Mouse (Mus musculus) G1E (cell line): ENCODE results near the gene Nfasc.

Experiments used
- CTCF ChIP-seq: IDR thresholded peaks from 2 replicates; pipeline ENCODE4 v1.5.1; 2012; ENCODE audit warnings: low read depth, low read length, inconsistent platforms, mixed read lengths
- GATA1 ChIP-seq: IDR thresholded peaks from 2 replicates; pipeline ENCODE4 v1.6.1; 2012; ENCODE audit warnings: borderline replicate concordance, low read length, inconsistent platforms, mixed read lengths
- GATA2 ChIP-seq: IDR thresholded peaks from 2 replicates; pipeline ENCODE4 v1.6.1; 2012; ENCODE audit warnings: low read depth, low read length, inconsistent platforms, borderline replicate concordance
- POLR2AphosphoS5 ChIP-seq: IDR thresholded peaks from 2 replicates; pipeline ENCODE4 v1.6.1; 2012; ENCODE audit warnings: low read depth, low read length, inconsistent platforms; ENCODE audit not compliant: insufficient replicate concordance

DNA sequence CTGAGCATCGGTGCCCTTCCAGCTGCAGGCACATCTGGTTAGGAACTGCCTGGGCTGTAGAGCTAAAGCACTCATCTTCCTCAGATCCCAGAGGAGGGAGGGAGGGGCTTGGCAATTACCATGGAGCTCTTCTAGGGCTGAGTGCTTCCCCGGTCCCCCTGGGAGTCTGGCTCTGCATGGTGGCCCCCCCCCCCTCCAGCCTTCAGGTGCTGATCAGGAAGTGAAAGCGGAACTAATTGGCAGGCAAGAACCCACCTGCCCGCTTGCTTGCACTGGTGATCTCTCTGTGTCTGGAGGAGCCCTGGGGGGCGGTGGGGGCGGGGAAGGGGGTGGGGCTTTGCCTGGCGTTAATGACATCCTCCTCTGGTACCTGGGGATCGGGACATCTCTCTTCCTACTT lies 207.8 kb downstream of the Nfasc start:
- no peak for TF ChIP-seq CTCF
- TF ChIP-seq GATA2 = no peak
- no peak for TF ChIP-seq POLR2AphosphoS5
- TF ChIP-seq GATA1 = no peak
